Mouse (Mus musculus) left cerebral cortex, postnatal 10 days (tissue): ENCODE measurements around the gene H2afy. TPM values are rescaled to one million over a fixed set of nuclear protein-coding genes. Genes with fewer than 3 reads are reported as not detected.

Experiments used
- DNase-seq, 2 experiments: peaks; one replicate each; pipeline ENCODE4 v3.0.0; 2021 to 2022; ENCODE audit warnings: low spot score in 2 of 2, mixed read lengths in 1 of 2; ENCODE audit errors: extremely low spot score in 1 of 2
- intact Hi-C: fragments of 180-260 bp; cut with DNase I; formaldehyde crosslinking; loops from one replicate; pipeline ENCODE4 v1.15.1; 2025
- total RNA-seq, 2 experiments: library from RNA; stranded (reverse); gene quantifications; 2 replicates each; pipeline ENCODE4 v1.2.3; 2021

H2afy gene
- total RNA-seq, 2 experiments from 2014 or later: 86.3 to 92.1 TPM

GRCm38 (mm10) chr13:56117991-56118765, 18.0 kb downstream of the H2afy start:
- DNase-seq: no peak
- intact Hi-C loops: no loop called here

GRCm38 (mm10) chr13:56115906-56116305, 20.3 kb downstream of the H2afy start:
- DNase-seq: no peak
- intact Hi-C loops: no loop called here

GRCm38 (mm10) chr13:56115386-56115785, 20.8 kb downstream of the H2afy start:
- intact Hi-C loops: no loop called here

GRCm38 (mm10) chr13:56113431-56114248, 22.5 kb downstream of the H2afy start:
- peak in 1 of 2 experiments; percentile 57 for DNase-seq
- intact Hi-C loops: no loop called here

More at GRCm38 (mm10) chr13:56115386-56115785, 20.8 kb downstream of the H2afy start:
- no peak for DNase-seq

GRCm38 (mm10) chr13:56112980-56113379, 23.2 kb downstream of the H2afy start:
- peak in 1 of 2 experiments; percentile 63 for DNase-seq
- intact Hi-C loops: no loop called here

GRCm38 (mm10) chr13:56112496-56112895, 23.7 kb downstream of the H2afy start:
- intact Hi-C loops: no loop called here
- DNase-seq: no peak

GRCm38 (mm10) chr13:56111601-56112000, 24.6 kb downstream of the H2afy start:
- DNase-seq: peak in 1 of 2 experiments; percentile 51
- intact Hi-C loops: no loop called here

GRCm38 (mm10) chr13:56110694-56111531, 25.2 kb downstream of the H2afy start:
- DNase-seq: no peak
- intact Hi-C loops: no loop called here

- DNase-seq: no peak
- intact Hi-C loops: no loop called here
Measured at GRCm38 (mm10) chr13:56109703-56110102, 26.5 kb downstream of the H2afy start.

- no peak for DNase-seq
- intact Hi-C loops: no loop called here
Measured at GRCm38 (mm10) chr13:56108849-56109519, 27.2 kb downstream of the H2afy start.

- intact Hi-C loops: no loop called here
- DNase-seq: no peak
Measured at GRCm38 (mm10) chr13:56104971-56105391, 31.2 kb downstream of the H2afy start.

GRCm38 (mm10) chr13:56103796-56104746, 32.1 kb downstream of the H2afy start:
- intact Hi-C loops: no loop called here
- peak in 1 of 2 experiments; percentile 33 for DNase-seq

- DNase-seq: no peak
- intact Hi-C loops: no loop called here
Measured at GRCm38 (mm10) chr13:56102160-56102559, 34.0 kb downstream of the H2afy start.

- DNase-seq: peak in 1 of 2 experiments; percentile 56
- intact Hi-C loops: no loop called here
Measured at GRCm38 (mm10) chr13:56095601-56096195, 40.5 kb downstream of the H2afy start.

GRCm38 (mm10) chr13:56094544-56094943, 41.6 kb downstream of the H2afy start:
- intact Hi-C loops: no loop called here
- no peak for DNase-seq

GRCm38 (mm10) chr13:56093680-56094079, 42.5 kb downstream of the H2afy start:
- intact Hi-C loops: no loop called here
- peak in 1 of 2 experiments; percentile 48 for DNase-seq

GRCm38 (mm10) chr13:56092606-56093005, 43.6 kb downstream of the H2afy start:
- DNase-seq: no peak
- intact Hi-C loops: no loop called here
